Comparison of ENCODE assay signal across 15 mouse cellular contexts in genomic region chr2:157758395-157758794, GRCm38 (mm10).
"Had no signal": no experiment of that assay in that cellular context is flagged by ENCODE, and none has a peak within 500 bp of the region (broad histone marks: within the 10 kb centered on the region; RNA-seq: fewer than 3 reads in every experiment).

No protein-coding gene starts in this region.

- H3K27me3 ChIP-seq: limb, embryonic 12.5 days; lung, embryonic 15.5 days; midbrain, embryonic 13.5 days; neural tube, embryonic 12.5 days had no signal

- DNase-seq: kidney, adult 9 months; kidney, postnatal 4 days; lung, postnatal 14 days; thymus, postnatal 25 days had no signal

- ATAC-seq: inflammation-experienced regulatory T-cells, adult 6 months; intestine, postnatal 0 days; midbrain, embryonic 13.5 days had no signal

- H3K9me3 ChIP-seq: limb, embryonic 12.5 days; lung, embryonic 15.5 days; midbrain, embryonic 13.5 days; neural tube, embryonic 12.5 days had no signal

- H3K4me3 ChIP-seq: layer of hippocampus, adult 2 months; limb, embryonic 12.5 days; lung, embryonic 15.5 days; midbrain, embryonic 13.5 days; myocyte; neural tube, embryonic 12.5 days had no signal

- H3K9ac ChIP-seq: limb, embryonic 12.5 days; lung, embryonic 15.5 days; midbrain, embryonic 13.5 days; neural tube, embryonic 12.5 days had no signal

- H3K36me3 ChIP-seq: limb, embryonic 12.5 days; lung, embryonic 15.5 days; midbrain, embryonic 13.5 days; neural tube, embryonic 12.5 days had no signal

- H3K27ac ChIP-seq: kidney, postnatal 0 days; layer of hippocampus, adult 2 months; limb, embryonic 12.5 days; lung, embryonic 15.5 days; macrophage; neural tube, embryonic 12.5 days; stomach, postnatal 0 days had no signal

- H3K4me2 ChIP-seq: limb, embryonic 12.5 days; lung, embryonic 15.5 days; midbrain, embryonic 13.5 days; neural tube, embryonic 12.5 days had no signal

- H3K4me1 ChIP-seq: lung, embryonic 15.5 days had no signal
